Mouse (Mus musculus) fibroblast of lung, adult 2 months (primary cell): Measurements from ENCODE around the gene Agpat4.

ENCODE experiments used
- DNase-seq: peaks from one replicate; pipeline ENCODE4 v3.0.0-alpha.2; 2011; ENCODE audit warnings: low read depth

The Agpat4 gene

GRCm38 (mm10) chr17:12160984-12161764 lies 42.7 kb downstream of the Agpat4 start:
- DNase-seq: no peak

- no peak for DNase-seq
Observed at GRCm38 (mm10) chr17:12161877-12162276, 43.4 kb downstream of the Agpat4 start.

- peak; percentile 72 for DNase-seq
Observed at GRCm38 (mm10) chr17:12162824-12163223, 44.3 kb downstream of the Agpat4 start.

- DNase-seq: no peak
Observed at GRCm38 (mm10) chr17:12163403-12163802, 44.9 kb downstream of the Agpat4 start.

GRCm38 (mm10) chr17:12163903-12164302 lies 45.4 kb downstream of the Agpat4 start:
- DNase-seq: no peak

GRCm38 (mm10) chr17:12164507-12164906 lies 46.0 kb downstream of the Agpat4 start:
- no peak for DNase-seq

- DNase-seq: no peak
Observed at GRCm38 (mm10) chr17:12165009-12165695, 46.6 kb downstream of the Agpat4 start.

GRCm38 (mm10) chr17:12165701-12166100 lies 47.2 kb downstream of the Agpat4 start:
- DNase-seq: no peak

GRCm38 (mm10) chr17:12168536-12168935 lies 50.0 kb downstream of the Agpat4 start:
- DNase-seq: peak; percentile 94

- no peak for DNase-seq
Observed at GRCm38 (mm10) chr17:12169326-12169836, 50.9 kb downstream of the Agpat4 start.

- no peak for DNase-seq
Observed at GRCm38 (mm10) chr17:12170791-12171497, 52.4 kb downstream of the Agpat4 start.

- DNase-seq: no peak
Observed at GRCm38 (mm10) chr17:12171666-12172065, 53.2 kb downstream of the Agpat4 start.

GRCm38 (mm10) chr17:12174221-12174620 lies 55.7 kb downstream of the Agpat4 start:
- DNase-seq: no peak

- no peak for DNase-seq
Observed at GRCm38 (mm10) chr17:12174896-12175295, 56.4 kb downstream of the Agpat4 start.

- no peak for DNase-seq
Observed at GRCm38 (mm10) chr17:12175626-12176025, 57.1 kb downstream of the Agpat4 start.

GRCm38 (mm10) chr17:12179339-12179738 lies 60.8 kb downstream of the Agpat4 start:
- DNase-seq: no peak

- no peak for DNase-seq
Observed at GRCm38 (mm10) chr17:12179766-12180165, 61.3 kb downstream of the Agpat4 start.

- DNase-seq: no peak
Observed at GRCm38 (mm10) chr17:12182702-12183485, 64.4 kb downstream of the Agpat4 start.

GRCm38 (mm10) chr17:12184283-12184682 lies 65.8 kb downstream of the Agpat4 start:
- DNase-seq: no peak

GRCm38 (mm10) chr17:12185855-12186254 lies 67.4 kb downstream of the Agpat4 start:
- DNase-seq: no peak

- no peak for DNase-seq
Observed at GRCm38 (mm10) chr17:12186341-12186740, 67.8 kb downstream of the Agpat4 start.

- DNase-seq: peak; percentile 69
Observed at GRCm38 (mm10) chr17:12187782-12188181, 69.3 kb downstream of the Agpat4 start.
